Mouse (Mus musculus) thymus, postnatal 0 days (tissue): ENCODE measurements around the gene Syde2. TPM values are rescaled to one million over a fixed set of nuclear protein-coding genes. Genes with fewer than 3 reads are reported as not detected.
A peak's percentile ranks its signal among the peaks of the same experiment; 100 is the strongest.

Experiments
- DNase-seq: peaks from one replicate; pipeline ENCODE4 v3.0.0-alpha.2; 2015; ENCODE audit warnings: low spot score
- polyA plus RNA-seq: library from polyadenylated mRNA; unstranded; fragments of >200 nt; fragmentation: Nextera tagmentation; extraction: Ambion mirVana; gene quantifications from 2 replicates; pipeline ENCODE4 v1.2.1, GENCODE M21; 2015

Syde2 gene
- polyA plus RNA-seq, 1 experiment from 2014 or later: 0.61 TPM

- DNase-seq: no peak
Measured at GRCm38 (mm10) chr3:146053082-146053814, 65.6 kb downstream of the Syde2 start.

- no peak for DNase-seq
Measured at GRCm38 (mm10) chr3:146053873-146054272, 66.2 kb downstream of the Syde2 start.

GRCm38 (mm10) chr3:146057131-146057530 is 69.5 kb downstream of the Syde2 start:
- no peak for DNase-seq

GRCm38 (mm10) chr3:146058263-146058662 is 70.6 kb downstream of the Syde2 start:
- DNase-seq: peak; percentile 64

- DNase-seq: no peak
Measured at GRCm38 (mm10) chr3:146059356-146059926, 71.8 kb downstream of the Syde2 start.

GRCm38 (mm10) chr3:146063146-146063545 is 75.5 kb downstream of the Syde2 start:
- peak; percentile 86 for DNase-seq

- DNase-seq: no peak
Measured at GRCm38 (mm10) chr3:146069276-146069675, 81.6 kb downstream of the Syde2 start.

Other genes with a start within 250 kb of the Syde2 start
- gene Ddah1, start 229.2 kb upstream of the Syde2 start, polyA plus RNA-seq: 2.9 and 3.2 TPM in 2 replicates
- gene Bcl10, start 65.1 kb upstream of the Syde2 start, polyA plus RNA-seq: 82.5 and 88.6 TPM in 2 replicates
- 42.1 and 42.2 TPM in 2 replicates for gene 2410004B18Rik, start 49.9 kb upstream of the Syde2 start, polyA plus RNA-seq
- 0.13 and 0.33 TPM in 2 replicates for gene Wdr63, start 120.3 kb downstream of the Syde2 start, polyA plus RNA-seq
- 5.5 and 6.6 TPM in 2 replicates for gene Mcoln3, start 129.6 kb downstream of the Syde2 start, polyA plus RNA-seq
- 11.1 and 12.5 TPM in 2 replicates for gene Mcoln2, start 162.0 kb downstream of the Syde2 start, polyA plus RNA-seq
- gene Lpar3, start 233.1 kb downstream of the Syde2 start, polyA plus RNA-seq: 4.6 and 4.7 TPM in 2 replicates